Mouse (Mus musculus) ovary, postnatal 36 days (tissue): ENCODE measurements around the gene Large1.
"Not testable (repeated sequence)": the region's sequence is repeated elsewhere in the genome, so short reads cannot be mapped to it uniquely, and the experiment has no call there.

Source experiments
- DNase-seq: peaks from one replicate; pipeline ENCODE4 v3.0.0; 2022; ENCODE audit warnings: low spot score, mixed read lengths

The Large1 gene

DNA sequence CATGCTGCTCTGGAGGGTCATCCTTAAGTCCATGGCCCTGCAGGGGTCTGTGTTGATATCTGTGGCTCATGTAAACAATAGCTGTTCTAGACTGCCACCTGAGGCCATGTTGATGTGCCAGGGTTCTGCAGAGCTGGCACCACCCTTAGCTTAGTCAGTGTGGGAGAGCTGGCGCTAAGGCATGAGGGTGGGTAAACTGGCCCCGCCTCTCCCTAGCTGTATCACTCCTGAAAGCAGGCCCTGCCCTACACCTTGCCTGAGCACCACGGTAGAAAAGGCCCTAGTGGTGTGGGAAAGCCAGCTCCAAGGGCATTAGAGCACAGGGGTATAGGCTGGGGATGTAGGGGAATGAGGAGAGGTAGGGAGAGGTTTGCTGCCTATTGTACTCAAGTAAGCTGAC is 191.3 kb downstream of the Large1 start:
- peak; percentile 5 for DNase-seq

DNA sequence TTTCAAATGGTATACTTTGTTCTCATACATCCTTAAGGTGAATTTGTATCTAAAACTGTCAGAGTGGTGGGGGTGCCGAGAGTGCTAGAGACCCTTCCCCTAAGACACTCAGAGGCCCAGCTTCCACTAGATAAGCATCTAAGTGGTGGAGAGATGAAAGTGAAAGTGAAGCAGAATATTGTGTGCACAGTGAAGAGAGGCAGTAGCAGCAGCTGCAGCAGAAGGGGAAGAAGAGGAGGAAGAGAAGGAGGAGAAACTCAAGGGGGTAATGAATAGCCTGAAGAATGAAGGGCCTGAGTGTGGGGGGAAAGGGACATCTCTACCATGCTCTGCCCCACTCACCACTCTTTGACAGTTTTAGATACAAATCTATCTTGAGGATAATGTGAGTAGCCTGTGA is 191.8 kb downstream of the Large1 start:
- no peak for DNase-seq

DNA sequence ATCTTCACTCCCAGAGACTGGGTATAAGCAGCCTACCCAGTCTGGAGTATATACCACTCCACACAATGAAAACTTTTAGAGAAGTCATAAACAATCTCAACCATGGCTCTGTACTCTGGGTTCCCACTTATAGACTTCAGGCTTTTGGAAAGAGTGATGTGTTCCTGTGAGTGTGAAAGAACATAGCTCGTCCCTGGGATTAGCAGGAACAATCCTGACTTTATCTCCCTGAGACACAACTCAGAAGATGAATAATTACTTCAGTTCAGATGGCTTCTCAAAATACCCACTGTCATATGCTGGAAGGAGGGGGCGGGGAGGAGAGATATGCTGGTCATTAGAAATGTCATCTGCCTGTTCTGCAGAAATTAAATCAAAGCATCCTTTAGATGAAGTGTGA is 192.4 kb downstream of the Large1 start:
- DNase-seq, result no peak

DNA sequence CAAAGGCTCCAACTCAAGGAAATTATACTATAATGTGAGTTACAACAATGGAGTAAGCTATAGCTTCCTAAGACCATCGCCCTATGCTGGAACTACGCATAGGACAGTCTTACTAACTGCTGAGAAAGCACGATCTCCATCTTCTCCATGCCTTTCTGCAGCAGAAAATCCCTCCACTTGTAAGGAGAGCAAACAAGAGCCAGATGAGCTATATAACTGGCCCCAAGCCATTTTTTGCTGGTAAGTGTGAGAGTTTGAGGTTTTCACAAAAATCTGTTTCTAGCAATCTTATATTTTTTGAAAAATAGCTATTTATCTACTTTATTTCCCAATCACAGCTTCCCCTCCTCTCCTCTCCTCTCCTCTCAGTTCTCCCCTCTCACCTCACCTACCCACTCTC is 206.1 kb downstream of the Large1 start:
- no peak for DNase-seq

DNA sequence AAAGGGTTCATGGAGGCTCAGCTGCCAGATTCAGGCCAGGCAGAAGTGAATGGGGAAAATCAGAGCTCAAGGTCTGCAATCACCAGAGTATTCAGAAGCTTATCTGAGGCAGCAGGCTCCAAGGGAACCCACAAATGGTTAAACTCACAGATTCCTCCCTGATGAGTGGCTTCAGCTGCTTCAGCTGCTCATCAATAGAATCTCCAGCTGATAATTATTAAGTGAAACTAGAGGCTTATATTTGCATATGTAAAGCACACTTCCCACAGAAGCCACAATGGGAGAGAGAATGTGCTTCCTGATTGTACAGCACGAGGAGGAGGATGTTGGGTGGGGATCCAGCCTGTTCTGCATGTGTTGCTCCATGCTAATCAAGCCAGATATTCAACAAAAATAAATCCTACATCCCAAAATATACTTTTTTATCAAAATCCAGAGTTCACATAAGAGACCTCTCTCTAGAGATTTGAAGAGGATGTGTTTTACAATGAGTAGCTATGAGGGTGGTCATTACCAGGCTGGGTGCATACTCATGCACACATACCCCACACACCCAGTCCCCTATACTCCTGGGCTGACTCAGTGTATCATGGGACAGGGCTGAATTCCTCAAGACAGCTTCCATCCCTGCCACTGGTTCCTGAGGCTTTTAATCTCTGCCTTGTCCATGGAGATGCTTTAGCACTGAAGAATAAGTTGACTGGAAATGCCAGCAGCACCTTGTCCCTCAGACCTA is 210.5 kb downstream of the Large1 start:
- DNase-seq, result no peak

DNA sequence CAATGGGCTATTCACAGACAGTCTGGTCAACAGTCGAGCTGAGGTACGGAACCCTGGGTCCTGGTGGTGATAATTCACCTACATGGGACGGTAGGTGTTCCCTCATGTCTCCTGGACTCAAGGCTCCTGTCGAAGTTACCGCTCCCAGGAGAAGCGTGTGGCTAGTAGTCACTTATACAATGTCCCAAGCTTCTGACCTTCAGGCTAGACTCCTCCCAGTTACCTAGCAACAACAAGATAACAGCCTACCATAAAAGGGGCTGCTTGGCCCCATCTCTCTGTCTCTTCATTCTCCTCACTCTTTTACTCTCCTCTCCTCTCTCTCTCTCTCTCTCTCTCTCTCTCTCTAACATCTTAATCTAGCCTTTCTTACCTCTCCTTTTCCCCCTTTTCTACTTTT is 217.9 kb downstream of the Large1 start:
- DNase-seq, result no peak

DNA sequence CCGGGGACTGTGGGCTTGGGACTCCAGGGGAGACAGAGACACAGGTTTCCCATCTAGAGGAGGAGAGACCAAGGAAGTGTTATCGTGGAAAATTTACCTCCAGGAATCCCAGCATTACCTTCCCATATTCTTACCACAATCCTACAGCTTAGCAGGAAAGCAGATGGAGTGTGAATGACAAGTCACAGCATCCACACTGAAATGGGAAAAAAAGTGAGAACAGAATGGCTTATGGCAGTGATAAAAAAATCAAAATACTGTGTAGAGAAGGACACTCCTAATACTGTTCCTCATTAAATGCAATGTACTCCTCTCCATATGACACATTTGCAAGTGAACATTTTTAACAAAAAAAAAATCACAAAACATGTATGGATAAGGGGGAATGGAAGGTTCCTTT is 221.3 kb downstream of the Large1 start:
- DNase-seq, result no peak

DNA sequence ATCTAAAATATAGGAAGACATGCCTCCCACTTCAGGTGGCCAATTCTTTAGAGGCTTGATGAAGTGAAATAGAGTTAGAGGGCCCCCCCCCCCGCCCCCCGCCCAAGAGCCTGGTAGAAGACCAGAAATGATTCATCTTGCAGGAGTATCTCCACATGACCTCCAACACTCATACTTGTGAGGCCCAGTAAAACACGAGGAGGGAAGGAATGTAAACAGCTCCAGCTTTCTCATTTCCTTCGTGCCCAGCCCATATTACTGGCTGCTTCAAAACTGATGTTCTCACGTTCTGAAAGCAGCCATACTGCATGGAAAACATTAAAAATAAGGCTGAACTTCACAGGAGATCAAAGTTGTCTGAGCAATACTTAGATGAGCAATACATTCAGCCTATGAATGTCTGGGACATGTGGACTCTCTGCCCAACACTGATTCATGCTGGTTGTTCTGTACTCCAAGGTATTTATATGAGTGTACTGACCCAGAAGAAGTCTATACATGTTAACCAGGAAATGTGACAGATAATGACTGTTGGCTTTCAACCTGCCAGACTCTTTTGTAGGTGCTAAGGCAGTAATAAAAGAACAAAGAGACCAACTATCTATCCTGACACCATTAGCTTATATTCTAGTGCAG is 229.4 kb downstream of the Large1 start:
- no peak for DNase-seq

DNA sequence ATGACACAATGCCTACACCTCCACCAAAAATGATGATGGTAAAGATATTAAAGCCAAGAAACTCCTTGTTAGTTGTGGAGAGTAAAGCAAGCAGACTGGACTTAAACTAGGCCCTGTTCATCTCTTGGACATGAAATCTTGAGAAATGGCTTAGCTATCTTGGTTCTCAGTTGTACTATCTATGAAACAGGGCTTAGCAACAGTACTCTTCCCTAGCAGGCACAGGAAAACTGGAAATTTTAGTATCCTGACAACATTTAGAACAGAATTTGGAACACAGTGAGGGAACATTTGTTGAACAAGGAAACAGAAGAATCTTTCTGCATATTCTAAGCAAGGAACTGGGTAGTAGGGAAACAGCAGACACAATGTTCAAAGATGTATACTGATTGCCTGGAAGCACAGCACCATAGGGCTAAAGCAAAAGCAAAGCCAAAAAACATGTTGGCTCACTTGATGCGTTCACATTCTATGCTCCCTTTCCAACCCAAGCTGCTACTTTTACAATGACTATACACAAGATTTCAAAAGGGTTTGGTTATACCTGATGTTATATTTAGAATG is 240.9 kb downstream of the Large1 start:
- DNase-seq, result no peak

DNA sequence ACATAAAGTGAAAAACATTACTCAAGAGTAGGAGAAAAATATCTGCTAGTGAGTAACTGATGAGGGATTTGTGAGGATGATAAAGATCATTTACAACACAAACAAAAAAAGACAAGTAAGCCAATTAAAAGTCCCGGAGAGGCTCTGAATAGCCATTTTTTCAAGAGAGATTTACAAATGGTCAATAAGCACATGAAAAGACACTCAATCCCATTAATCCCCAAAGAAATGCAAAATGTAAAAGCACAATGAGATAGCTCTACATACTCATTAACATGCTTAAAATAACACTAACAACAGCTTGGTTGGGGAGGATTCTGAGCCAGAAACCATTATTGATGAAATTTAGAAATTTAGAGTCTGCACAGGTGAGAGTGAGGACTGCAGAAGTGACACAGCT is 249.3 kb downstream of the Large1 start:
- no peak for DNase-seq

DNA sequence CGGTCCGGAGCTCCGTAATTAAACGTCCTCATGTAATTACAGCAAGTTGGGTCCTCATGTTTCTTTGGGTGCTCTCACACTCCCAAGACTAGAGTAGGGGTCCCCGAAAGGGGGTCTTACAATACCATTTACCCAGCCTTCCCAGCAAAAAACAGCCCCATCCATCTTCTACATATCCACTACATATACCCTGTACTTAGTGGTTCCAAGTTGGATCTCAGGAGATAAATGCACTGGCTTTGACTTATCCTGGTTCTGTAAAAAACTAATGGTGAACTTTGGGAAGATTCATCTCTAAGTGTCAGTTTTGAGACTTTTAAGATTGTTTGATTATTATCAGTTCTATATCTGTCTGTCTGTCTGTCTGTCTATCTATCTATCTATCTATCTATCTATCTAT is 252.3 kb downstream of the Large1 start:
- DNase-seq, result no peak

DNA sequence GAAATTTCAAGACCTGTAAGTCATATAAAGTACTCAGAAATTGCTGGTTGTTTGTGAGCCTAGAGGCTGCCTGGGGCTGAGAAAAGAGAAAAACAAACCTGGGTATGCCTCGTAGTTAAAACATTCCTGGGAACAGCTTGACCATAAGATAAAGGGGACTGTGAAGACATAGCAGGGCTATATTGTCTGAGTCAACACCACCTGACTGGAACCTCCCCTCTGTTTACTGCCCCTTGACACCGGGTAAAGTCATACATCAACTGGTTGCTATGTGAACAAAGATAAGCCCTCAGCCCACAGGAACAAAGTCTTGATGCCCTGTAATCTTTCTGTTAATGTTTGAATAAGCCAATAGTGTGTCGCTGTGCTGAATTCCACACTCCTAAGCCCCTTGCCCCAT is 252.7 kb downstream of the Large1 start:
- DNase-seq, result not testable (repeated sequence)

DNA sequence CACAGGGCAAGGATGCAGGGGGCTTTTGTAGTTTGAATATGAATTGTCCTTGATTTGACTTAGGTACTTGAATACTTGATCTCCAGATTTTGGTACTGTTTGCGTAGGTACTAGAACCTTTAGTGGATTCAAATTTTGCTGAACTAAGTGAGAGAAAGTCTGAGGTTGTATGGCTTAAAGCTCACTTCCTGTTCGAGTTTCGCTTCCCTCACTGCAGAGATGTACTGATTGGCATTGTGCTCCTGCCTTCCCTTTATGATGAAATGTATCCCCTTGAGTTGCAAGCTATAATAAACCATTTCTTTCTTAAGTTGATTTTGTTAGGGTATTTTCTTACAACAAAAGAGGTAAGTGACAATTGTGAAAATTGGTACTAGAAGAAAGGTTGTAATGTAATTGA is 253.8 kb downstream of the Large1 start:
- DNase-seq, result no peak

DNA sequence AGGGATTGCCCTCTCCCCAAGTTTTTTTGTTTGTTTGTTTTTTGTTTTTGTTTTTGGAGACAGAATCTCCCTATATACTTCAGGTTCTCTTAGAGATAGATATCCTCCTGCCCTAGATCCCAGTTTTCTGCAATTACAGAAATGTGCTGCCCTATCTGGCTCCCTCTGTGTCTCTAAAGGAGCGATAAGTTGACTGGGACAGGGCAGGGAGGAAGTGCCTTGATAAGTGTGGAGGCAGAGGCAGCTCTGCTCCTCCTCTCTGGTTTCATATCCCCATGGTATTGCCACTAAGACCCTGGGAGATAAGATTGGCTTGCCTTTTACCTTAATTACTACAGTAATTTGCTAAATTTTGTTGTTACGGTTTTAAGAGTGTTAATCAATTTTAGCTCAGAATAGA is 256.4 kb downstream of the Large1 start:
- DNase-seq, result no peak

DNA sequence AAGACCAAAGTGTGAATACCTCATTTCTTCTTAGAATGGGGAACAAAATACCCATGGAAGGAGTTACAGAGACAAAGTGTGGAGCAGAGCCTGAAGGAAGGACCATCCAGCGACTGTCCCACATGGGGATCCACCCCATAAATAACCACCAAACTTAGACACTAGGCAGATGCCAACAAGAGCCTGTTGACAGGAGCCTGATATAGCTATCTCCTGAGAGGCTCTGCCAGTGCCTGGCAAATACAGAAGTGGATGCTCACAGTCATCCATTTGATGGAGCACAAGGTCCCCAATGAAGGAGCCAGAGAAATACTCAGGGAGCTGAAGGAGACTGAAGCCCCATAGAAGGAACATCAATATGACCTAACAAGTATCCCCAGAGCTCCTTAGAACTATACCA is 275.6 kb downstream of the Large1 start:
- DNase-seq, result not testable (repeated sequence)

DNA sequence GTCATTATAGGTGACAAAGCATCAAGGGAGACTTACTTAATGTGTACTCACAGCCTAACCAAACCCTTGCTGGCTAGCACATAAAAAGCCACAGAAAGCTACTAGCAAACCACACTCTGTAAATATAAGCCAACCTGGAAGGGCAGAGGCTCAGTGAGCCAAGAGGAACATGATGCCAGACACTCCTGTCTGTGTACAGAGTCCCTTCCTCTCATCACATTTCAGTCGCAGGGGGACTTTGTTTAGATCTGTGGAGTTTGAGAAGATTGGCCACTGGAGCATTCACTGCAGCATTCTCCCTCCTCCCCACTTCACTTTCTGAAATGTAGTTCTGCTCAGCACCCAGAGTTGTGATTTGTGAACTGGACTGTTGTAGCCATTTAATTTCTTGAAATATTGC is 291.9 kb downstream of the Large1 start:
- no peak for DNase-seq

DNA sequence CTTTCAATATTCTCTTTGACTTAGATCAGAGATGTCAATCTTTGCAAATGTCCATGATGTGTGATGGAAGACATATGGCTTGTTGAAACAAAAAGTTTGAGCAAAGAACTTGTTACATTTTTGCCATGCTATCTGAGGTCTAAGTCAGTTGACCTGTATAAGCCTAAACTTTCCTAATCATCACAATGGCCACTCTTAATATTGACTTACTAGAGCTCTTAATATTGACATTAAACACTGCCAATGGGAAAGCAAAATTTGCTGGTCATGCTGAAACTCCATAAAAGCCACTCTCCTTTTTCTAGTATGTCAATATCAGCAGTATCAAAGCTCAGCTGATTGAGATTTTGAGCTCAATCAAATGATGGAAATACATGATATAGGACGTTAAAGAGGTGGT is 298.6 kb downstream of the Large1 start:
- no peak for DNase-seq

DNA sequence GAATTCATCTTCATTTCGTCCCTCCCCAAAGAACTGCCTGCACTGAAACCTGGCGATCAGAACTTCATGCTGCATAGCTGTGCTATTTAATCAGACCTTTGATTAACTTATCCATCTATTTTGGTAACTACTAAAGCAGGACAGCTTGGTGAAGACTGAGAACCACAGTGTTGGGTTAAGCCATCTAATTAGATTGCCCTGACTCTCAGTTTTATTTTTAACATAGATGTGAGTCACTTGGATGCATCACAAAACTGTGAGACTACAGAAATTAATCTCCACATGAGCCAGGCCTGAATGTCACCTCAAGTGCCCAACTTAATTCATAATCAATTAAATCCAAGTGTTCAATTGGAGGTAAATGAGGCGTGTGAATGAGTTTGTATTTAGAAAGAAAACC is 299.5 kb downstream of the Large1 start:
- DNase-seq, result no peak

DNA sequence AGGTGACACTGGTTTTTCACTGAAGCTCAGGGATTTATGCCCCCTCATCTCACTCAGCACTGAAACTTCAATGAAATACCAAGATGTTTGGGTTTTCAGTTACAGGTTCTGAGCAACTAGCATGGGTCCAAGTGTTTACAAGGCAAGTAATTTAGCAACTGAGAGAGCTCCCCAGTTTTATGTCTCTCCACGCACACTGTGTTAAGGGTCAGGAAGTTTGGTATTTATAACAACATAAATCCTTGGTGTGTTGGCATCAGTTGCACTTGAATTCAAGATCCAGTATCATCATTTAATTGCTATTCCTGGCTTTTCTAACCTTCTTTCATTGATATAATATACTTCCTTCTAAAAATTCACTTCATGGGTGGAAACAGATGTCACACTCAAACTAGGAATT is 300.9 kb downstream of the Large1 start:
- DNase-seq, result no peak

DNA sequence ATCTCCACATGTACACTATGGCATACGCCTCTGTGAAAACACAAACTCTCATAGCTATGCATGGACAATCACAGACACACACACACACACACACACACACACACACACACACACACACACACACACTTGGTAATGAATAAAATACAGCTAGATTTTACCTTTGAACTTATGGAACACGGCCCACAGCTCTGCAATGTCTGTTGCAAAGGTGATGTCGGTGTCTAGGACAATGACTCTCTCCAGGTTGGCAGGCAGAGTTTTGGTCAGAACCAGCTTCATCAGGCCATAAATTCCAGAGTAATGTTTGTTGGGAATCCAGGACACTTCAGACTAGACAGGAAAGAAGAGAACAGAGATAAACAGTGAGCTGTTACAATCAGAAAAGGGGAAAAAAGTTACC is 305.2 kb downstream of the Large1 start:
- no peak for DNase-seq

DNA sequence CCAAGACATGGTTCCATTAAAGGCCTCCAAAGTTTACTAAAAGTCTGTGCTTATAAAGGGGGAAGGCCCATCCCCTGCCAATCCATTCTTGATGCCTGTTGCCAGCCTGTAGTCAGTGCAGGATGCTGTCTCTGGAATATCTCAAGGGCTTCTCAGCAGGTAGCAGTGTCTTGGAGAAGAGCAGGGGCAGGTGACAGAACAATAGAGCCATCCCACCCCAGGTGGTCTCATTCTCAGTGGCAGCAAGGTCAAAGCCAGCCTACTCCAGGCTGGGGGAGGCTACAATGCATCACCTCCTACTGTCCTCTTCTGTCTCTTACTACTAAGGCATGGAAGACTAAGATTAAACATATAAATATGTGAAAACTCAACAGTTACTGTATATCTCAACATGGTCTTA is 323.6 kb downstream of the Large1 start:
- DNase-seq, result no peak

DNA sequence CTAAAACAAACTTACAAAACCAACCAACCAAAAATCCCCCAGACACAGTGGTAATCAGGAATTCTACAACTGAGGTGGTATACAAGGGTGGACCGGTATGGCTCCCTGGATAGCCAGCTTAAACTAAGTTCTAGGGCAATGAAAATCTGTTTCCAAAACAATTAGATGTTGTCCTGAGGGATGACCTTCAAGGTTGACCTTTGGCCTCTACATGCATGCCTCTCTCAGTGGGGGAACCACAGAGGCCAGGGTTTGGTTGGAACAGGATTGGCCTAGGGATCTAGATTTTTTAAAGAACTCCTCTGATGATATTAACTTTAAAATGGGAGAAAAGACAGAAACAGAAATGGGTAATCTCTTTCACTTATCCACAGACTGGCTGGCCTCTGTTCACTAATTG is 335.1 kb downstream of the Large1 start:
- no peak for DNase-seq

DNA sequence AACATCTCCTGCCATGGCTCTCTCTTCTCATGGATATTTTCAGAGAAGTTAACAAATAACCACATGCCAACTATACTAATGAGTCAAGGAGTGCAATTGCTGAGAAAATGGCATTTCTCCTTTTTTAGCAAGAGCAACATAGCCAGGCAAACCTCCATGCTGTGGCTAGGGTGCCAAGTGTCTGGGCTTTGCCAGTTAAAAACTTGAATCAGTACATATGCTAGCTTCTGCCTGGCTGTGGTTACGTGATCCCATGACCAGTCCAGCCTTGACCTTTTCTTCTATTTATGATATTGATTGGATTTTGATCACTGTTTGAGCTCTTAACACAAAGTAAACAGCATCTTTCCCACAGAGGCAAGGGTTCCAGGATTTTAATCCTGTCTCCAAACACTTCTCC is 335.7 kb downstream of the Large1 start:
- no peak for DNase-seq

DNA sequence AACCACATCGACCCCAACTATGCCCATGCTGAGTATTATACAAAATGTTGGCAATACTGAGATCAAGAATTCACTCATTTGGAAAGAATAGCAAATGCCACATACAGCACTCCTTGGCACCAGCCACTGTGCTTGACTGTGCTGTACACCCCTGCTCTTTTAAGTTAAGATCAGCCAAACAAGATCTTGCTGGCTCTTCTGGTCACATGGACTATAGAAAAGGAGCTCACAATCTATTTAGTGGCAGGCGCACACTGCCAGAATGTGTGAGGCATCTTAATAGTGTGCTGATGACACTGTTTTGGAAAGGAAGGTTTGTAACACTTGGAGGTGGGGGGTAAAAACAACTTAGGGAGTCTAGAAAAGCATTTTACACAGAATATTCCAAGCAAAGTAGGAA is 337.0 kb downstream of the Large1 start:
- no peak for DNase-seq
